Mouse (Mus musculus): ENCODE data around the gene Atp10a.

Atp10a gene

DNA sequence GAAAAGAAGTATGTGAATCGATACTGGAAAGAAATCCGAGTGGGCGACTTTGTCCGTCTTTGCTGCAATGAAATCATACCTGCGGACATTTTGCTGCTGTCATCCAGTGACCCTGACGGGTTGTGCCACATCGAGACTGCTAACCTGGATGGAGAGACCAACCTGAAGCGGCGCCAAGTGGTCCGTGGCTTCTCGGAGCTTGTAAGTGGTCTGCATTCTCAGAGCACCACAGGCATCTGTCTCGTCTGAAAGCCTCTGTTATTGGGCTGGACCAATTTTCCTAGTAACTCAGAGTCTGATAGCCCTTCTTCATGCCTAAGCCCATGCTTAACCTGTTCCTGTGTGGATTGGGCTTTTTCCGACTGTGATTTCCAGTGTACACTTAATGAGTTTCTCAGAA, 84.2 kb downstream of the Atp10a start:
- no peak for DNase-seq (ENCODE audit: low read depth)

- DNase-seq (ENCODE audit: low read depth) = no peak
These were observed 84.9 kb downstream of the Atp10a start for GRCm38 (mm10) chr7:58740842-58741241.

DNA sequence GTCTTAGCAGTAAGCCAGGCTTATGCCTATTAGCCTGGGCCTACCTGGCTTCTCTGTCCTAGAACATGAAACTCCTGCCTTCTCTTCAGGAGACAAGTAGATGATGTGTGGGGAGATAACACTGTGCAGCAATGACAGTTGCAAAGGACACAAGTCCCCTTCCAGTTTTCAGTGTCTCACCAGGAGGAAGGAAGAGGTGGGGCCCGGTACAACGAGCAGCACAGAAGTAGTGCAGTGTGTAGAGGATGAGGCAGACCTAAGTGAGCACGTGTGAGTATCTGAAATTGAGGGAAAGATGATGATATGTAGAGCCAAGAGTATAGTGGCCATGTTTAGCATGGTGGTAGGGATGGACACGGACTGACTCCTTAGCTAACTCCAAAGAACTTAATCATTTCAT, 86.0 kb downstream of the Atp10a start:
- no peak for DNase-seq (ENCODE audit: low read depth)

DNA sequence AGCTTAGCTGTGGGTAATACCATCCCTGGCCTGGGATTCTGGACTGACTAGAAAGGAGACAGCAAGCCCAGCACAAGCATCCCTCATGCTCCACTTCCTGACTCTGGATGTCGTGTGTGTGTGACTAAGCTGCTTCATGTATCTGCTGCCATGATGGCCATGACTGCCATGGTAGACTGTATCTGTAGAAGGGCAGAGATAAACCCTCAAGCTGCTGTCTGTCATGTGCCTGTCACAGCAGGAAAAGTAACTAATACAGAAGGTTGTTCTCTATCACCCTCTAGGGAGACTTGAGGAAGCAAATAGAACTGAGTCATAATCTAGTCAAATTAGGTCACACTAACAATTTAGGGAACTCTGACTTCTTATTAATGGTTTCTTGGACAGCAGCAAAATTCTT, 86.7 kb downstream of the Atp10a start:
- no peak for DNase-seq (ENCODE audit: low read depth)

DNA sequence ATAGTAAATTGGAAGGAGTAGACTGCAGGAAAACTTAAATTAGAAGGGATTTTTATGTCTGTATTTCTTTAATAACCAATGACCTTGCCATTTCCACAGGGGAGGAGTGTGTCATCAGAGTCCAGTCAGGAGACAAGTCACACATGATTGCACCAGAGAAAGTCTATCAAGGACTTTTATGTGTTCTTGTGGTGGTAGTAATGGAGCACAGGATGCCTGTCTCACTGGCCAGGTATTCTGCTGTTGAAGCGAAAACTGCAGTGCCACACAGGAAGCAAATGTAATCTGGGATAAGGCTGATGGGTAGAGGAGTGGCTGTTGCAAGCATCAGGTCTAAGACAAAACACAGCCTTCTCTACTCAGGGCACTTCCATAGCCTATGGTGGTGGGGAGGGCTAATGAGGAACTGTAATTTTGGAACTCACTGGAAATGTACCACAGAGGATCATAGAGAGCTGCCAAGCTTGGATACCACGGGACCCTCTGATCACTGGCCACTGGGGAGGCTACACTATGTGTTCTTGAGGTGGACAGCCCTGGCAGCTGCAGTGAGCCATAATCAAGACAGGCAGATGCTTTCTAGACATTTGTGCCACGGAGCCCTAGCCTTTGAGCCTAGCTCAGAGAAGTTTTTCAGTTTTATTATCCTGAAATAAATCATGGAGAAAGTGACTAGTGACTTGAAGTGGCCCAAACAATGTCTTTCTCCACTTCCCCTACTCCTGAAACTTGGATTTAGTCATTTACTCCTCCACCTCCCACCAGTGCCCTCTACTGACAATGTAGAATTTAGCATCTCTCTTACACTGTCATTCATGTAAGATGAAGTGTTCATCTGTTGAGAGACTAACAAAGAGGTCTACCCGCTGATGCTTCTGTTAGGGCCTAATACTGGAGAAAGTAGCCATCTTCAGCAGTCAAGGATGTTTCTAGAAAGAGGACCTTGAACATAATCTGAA, 87.7 kb downstream of the Atp10a start:
- DNase-seq (ENCODE audit: low read depth) = no peak

DNA sequence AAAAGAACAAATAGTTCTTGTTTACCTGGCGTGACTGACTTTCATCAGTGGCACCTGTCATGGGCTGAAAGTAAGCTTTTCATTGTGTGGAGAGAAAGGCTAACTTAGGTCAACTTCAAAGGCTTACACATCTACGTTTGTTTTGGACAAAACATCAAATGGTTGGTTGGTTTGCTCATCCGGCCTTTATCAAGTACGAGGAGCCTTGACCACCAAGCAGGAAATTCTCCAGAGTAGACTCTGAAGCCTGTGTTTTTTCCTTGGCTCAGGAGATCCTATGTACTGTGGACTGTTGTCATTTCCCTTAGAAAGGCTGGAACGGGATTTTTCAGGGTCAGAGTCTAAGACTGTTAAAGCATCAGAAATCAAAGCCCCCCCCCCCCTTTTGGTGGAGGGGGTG, 90.9 kb downstream of the Atp10a start:
- DNase-seq (ENCODE audit: low read depth) = no peak

DNA sequence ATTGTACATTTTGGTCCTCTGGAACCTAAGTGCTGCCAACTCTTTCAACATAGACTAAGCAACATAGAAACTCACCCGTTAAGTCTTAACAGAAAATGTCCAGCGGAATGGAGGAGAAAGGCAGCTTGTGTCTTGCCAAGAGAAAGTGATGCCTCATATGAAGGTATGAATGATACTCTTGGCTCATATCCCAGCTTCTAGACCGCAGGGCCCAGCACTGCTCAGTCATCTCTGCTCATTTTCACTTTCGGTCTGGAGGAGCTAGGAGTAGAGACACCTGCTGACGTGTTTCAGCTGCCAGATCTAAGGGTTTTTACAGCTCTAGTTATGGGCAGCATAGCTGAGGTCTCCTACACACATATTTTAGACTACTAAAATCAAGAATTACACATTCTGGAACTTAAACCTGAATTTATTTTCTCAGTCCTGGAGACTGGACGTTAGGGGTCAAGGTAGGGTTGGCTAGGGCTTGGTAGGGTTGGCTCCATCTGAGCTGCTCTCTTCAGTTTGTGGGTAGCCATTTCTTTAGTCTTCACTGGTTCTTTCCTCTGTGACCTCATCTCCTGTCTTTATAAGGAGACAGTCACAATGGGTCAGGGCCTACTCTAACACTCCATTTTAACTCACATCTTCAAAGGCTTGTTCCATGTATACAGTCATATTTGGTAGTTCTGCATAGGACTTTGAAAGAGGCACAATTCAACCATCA, 94.1 kb downstream of the Atp10a start:
- no peak for DNase-seq (ENCODE audit: low read depth)

DNA sequence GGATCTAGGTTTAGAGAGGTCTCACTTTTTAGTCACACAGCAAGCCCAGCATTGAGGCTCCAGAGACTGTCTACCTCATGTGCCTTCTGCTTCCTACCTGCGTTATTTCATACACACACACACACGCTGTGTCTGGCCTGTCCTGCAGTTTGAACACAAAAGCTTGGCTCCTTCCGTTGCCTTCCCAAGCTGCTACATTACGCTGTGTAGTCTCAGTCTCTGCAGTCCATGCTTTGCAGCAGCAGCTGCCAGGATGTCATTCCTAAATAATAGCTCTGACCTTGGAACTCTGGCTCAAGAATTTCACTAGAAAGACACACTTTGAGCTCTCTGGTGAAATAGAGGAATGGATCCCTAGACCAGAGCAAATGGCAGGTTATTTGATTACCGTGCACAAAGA, 96.1 kb downstream of the Atp10a start:
- no peak for DNase-seq (ENCODE audit: low read depth)

DNA sequence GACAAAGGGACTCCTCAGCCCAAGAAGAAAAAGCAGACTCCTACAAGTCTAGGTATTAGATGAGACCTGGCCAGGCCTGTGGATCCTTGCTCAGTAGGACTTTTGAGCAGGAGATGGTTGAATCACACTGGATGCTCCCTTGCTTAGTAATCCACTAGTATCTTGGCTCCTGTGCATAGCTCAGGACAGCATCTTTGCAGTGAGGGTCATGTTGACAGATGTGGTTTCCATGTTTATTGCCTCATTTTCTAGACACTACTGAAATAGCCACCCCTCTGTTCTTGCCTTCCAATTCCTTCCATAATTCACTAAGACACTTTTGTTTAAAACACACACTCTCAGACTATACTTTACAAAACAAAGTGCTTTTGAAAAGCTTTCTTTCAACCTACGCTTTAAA, 98.1 kb downstream of the Atp10a start:
- DNase-seq (ENCODE audit: low read depth) = no peak

GRCm38 (mm10) chr7:58754536-58754935, 98.6 kb downstream of the Atp10a start:
- DNase-seq (ENCODE audit: low read depth) = no peak

- no peak for DNase-seq (ENCODE audit: low read depth)
These were observed 99.1 kb downstream of the Atp10a start for GRCm38 (mm10) chr7:58755083-58755482.

- no peak for DNase-seq (ENCODE audit: low read depth)
These were observed 99.9 kb downstream of the Atp10a start for GRCm38 (mm10) chr7:58755846-58756245.

- no peak for DNase-seq (ENCODE audit: low read depth)
These were observed 101.4 kb downstream of the Atp10a start for GRCm38 (mm10) chr7:58757331-58757730.

DNA sequence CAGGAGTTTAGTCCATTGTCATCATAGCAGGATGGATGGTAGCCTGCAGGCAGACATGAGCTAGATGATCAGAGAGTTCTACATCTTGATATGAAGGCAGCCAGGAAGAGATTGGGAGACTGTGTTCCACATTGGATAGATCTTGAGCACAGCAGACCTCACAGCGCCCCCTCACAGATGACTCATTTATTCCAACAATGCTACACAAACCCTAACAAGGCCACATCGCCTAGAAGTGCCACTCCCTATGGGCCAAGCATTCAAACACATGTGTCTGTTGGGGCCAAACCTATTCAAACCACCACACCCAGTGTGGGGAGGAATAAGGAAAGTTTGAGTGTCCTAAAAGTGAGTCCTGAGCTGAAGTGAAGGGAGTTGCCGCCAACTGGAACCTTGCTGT, 102.4 kb downstream of the Atp10a start:
- DNase-seq (ENCODE audit: low read depth) = no peak

GRCm38 (mm10) chr7:58759265-58759664, 103.3 kb downstream of the Atp10a start:
- no peak for DNase-seq (ENCODE audit: low read depth)

DNA sequence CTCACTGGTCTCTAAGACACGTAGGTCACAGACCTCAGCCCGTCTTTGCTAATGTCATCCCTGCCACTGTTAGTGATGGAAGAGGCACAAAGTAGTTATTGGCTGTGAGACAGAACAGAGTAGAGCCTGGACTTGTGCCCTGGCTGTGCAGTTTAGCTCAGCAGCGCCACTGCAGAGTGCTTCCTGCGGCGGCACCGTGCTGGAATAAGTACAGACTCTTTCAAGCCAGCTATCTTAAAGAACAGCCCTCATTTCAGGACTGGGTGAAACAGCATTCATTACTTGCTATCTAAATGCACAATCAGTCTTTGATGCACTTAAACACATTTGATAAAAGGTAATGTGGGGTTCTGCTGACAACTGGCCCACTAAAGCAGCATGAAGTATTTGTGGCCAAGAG, 111.3 kb downstream of the Atp10a start:
- no peak for DNase-seq (ENCODE audit: low read depth)

DNA sequence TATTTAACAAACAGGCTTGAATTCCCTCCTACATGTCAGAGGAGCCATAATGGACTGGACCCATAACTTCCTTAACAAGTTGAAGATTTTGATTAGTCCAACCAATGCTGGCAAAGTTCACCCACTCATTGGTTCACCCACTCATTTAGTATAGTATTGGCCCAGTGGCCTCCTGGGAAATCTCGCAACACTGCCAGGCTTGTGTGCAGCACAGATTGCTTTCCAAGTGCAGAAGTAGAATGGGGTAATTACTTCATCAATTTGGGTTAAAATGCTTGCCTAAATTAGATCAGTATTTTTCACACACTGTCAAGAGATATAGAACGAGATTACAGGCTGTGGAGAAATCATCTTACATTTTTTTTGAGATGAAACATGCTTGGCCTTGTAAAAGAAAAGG, 112.3 kb downstream of the Atp10a start:
- no peak for DNase-seq (ENCODE audit: low read depth)

- DNase-seq (ENCODE audit: low read depth) = peak; percentile 14
These were observed 114.3 kb downstream of the Atp10a start for GRCm38 (mm10) chr7:58770254-58770653.

DNA sequence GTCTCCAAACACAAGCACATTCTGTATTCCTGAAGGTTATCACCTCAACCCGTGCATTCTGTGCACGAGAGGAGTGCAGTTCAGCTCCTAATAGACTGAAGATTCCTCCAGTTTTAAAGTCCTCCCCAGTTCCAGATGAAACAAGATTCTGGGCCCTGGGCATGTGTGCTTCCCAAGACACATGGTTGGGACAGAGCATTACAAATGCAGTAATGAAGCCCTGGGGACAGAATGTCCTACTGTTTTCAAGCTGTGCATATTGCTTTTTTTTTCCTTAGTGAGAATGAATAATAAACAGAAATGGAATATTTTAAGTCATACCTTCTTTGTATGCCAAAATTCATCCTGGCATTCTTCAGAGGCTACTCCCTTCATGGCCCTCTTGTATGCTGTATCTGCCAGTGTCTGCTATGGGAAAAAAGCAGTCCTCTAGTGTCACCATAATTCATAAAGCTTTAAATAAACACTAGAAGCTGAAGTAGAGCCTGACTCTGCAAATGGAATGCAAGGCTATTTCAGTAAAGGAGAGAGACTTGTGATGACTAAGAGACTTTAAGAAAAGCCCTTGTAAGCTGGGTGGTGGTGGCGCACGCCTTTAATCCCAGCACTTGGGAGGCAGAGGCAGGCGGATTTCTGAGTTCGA, 116.2 kb downstream of the Atp10a start:
- no peak for DNase-seq (ENCODE audit: low read depth)

DNA sequence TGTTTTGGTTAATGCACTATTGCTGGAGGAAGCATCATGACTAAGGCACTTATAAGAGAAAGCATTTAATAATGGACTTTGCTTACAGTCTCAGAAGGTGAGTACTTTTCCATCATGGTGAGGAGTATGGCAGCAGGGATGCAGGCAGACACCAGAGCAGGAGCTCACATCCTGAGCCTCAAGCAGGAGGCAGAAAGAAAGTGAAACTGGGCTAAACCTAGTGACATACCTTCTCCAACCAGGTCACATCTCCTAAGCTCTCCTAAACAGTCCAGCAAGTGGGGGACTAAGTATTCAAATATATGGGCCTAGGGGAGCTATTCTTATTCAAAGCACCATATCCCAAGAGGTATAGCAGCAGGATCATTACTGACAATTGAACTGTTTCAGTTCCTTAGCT, 123.2 kb downstream of the Atp10a start:
- no peak for DNase-seq (ENCODE audit: low read depth)

- DNase-seq (ENCODE audit: low read depth) = no peak
These were observed 131.0 kb downstream of the Atp10a start for GRCm38 (mm10) chr7:58786986-58787385.

GRCm38 (mm10) chr7:58787585-58787984, 131.6 kb downstream of the Atp10a start:
- no peak for DNase-seq (ENCODE audit: low read depth)

All from c-Kit-positive CD71-negative TER-119-negative erythroid progenitor cells, embryonic 14.5 days (primary cell).